Mouse (Mus musculus) neural tube, embryonic 15.5 days (tissue): Measurements from ENCODE around the gene Mybphl. TPM values are rescaled to one million over a fixed set of nuclear protein-coding genes. Genes with fewer than 3 reads are reported as not detected.

Source experiments
- ATAC-seq: fragments of 200-750 bp; cut with Nextera tagmentation; 2 replicates; pipeline ENCODE4 v1.8.0; 2017; ENCODE audit warnings: mild to moderate bottlenecking, moderate TSS enrichment, moderate library complexity; ENCODE audit not compliant: low FRiP score
- H3K27ac ChIP-seq: fragments of 300-500 bp; sonication (generic); replicated peaks from 2 replicates; pipeline ENCODE4 v1.5.1; 2015; ENCODE audit warnings: mild to moderate bottlenecking, inconsistent platforms
- H3K27me3 ChIP-seq: fragments of 300-500 bp; sonication (generic); replicated peaks from 2 replicates; pipeline ENCODE4 v1.6.1; 2015; ENCODE audit warnings: inconsistent platforms
- H3K36me3 ChIP-seq: fragments of 300-500 bp; sonication (generic); 2 replicates; pipeline ENCODE4 v1.6.1; 2015; ENCODE audit warnings: inconsistent platforms
- H3K4me1 ChIP-seq: fragments of 300-500 bp; sonication (generic); 2 replicates; pipeline ENCODE4 v1.6.1; 2015; ENCODE audit warnings: inconsistent platforms
- H3K4me2 ChIP-seq: fragments of 300-500 bp; sonication (generic); 2 replicates; pipeline ENCODE4 v1.6.1; 2015; ENCODE audit warnings: inconsistent platforms, mild to moderate bottlenecking, moderate library complexity
- H3K4me3 ChIP-seq: fragments of 300-500 bp; sonication (generic); replicated peaks from 2 replicates; pipeline ENCODE4 v1.5.1; 2015; ENCODE audit warnings: mild to moderate bottlenecking, inconsistent platforms
- H3K9ac ChIP-seq: fragments of 300-500 bp; sonication (generic); replicated peaks from 2 replicates; pipeline ENCODE4 v1.6.1; 2015; ENCODE audit warnings: mild to moderate bottlenecking, inconsistent platforms
- H3K9me3 ChIP-seq: fragments of 300-500 bp; sonication (generic); replicated peaks from 2 replicates; pipeline ENCODE4 v1.6.1; 2016; ENCODE audit warnings: inconsistent platforms
- WGBS: fragments of 180-500 bp; shearing (Covaris S2); methylation state at CpG from one replicate; pipeline ENCODE4 v1.1.7; 2015; ENCODE audit warnings: mixed read lengths; 5-methylcytosine and 5-hydroxymethylcytosine counted together
- polyA plus RNA-seq: library from polyadenylated mRNA; unstranded; fragments of >200 nt; fragmentation: Nextera tagmentation; extraction: Ambion mirVana; gene quantifications from 2 replicates; pipeline ENCODE4 v1.2.1, GENCODE M21; 2015

The Mybphl gene
- polyA plus RNA-seq, 1 experiment from 2014 or later, result 0.15 TPM

DNA sequence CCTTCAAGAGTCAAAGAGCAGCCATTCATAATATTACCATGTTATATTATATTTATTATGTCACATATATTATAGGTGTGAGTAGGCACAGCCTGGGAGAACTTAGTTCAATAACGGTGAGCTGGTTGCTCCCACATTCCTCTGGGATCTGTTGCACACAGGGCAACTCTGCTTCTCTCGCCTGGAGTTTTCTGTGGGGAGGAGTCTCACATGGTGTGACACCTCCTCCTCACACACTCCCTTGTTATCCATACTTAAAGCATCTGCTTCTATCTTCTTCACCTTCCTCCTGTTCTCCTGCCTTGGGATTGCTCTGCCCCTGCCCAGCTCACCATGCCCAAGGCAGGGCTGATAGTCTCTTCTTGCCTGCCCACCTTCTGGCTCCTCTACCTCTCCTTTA lies 23.7 kb upstream of the Mybphl start:
- WGBS, result 90% methylated on average over 2 of the region's 2 CpGs
- ATAC-seq, result no peak
- no peaks in the 10 kb centered on the region for H3K9me3 ChIP-seq

DNA sequence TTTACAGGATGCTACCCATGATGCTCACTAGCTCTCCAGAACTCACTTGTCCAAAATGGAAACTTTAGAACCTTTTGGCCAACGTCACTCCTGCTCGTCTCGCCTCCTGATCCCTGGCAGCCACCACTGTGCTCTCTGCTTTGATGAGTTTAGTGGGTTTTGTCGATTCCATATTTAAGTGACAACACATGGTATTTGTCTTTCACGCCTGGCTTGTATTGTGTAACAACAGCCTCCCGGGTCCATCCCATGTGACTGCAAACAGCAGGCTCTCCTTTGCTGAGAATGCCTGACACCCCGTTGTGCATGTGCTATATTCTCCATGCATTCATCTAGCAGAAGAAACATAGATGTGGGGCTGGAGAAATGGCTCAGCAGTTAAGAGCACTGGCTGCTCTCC lies 22.5 kb upstream of the Mybphl start:
- peaks cover 81% of the 10 kb centered on the region for H3K36me3 ChIP-seq
- H3K9ac ChIP-seq, result no peak overlapping the region
- H3K4me1 ChIP-seq, result no peaks in the 10 kb centered on the region
- no peak overlapping the region for H3K4me3 ChIP-seq
- ATAC-seq, result no peak
- H3K27me3 ChIP-seq, result no peaks in the 10 kb centered on the region
- no peaks in the 10 kb centered on the region for H3K9me3 ChIP-seq
- no peak overlapping the region for H3K27ac ChIP-seq
- WGBS, result 85% methylated on average over 7 of the region's 7 CpGs
- no peak overlapping the region for H3K4me2 ChIP-seq

More for the DNA sequence above, 23.7 kb upstream of the Mybphl start:
- H3K27ac ChIP-seq, result no peak overlapping the region
- H3K36me3 ChIP-seq, result peaks cover 77% of the 10 kb centered on the region
- no peaks in the 10 kb centered on the region for H3K27me3 ChIP-seq
- H3K4me2 ChIP-seq, result no peak overlapping the region
- no peak overlapping the region for H3K4me3 ChIP-seq
- H3K4me1 ChIP-seq, result no peaks in the 10 kb centered on the region
- no peak overlapping the region for H3K9ac ChIP-seq

DNA sequence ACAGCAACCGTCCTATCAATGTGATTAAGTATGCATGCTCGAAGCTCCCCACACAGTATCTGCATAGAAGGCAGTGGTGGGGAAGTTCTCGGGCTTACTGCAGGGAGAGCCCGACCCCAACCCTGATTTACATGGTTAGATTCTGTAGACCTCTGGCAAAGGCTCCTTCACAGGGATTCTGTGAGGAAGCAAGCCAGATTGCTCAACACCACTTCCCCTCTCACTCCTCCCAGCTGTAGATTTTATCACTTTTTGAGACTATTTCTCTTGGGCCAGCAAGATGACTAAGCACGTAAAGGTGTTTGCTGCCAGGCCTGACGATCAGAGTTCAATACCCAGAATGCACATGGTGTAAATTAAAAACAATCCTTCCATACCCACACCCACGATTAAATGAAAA lies 18.9 kb upstream of the Mybphl start:
- Histone ChIP-seq H3K9me3 (no peaks in the 10 kb centered on the region), H3K9ac (no peak overlapping the region), H3K4me2 (no peak overlapping the region), H3K4me3 (no peak overlapping the region), H3K4me1 (no peaks in the 10 kb centered on the region), H3K27ac (no peak overlapping the region), H3K36me3 (peaks cover 83% of the 10 kb centered on the region), H3K27me3 (no peaks in the 10 kb centered on the region)
- no peak for ATAC-seq
- WGBS, result 90% methylated on average over 7 of the region's 7 CpGs

DNA sequence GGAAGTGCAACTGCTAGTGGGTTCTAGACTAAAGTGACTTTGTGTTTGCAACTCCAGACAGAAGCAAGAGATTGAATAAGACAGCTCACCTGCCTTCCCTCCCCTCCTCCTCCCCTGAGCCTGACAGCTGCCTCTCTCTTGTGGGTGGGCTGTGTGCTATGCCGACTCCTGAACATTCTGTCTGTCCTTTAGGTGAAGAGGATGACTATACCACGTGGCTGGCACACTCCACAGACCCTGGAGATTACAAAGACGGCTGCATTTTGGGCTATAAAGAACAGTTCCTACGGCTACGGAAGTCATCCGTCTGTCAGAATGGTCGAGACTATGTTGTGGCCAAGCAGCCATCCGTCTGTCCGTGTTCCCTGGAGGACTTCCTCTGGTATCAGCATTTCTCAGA lies 16.3 kb upstream of the Mybphl start:
- Histone ChIP-seq H3K4me2 (no peak overlapping the region), H3K36me3 (peaks cover 85% of the 10 kb centered on the region), H3K9me3 (no peaks in the 10 kb centered on the region), H3K27me3 (no peaks in the 10 kb centered on the region), H3K27ac (no peak overlapping the region), H3K4me1 (no peaks in the 10 kb centered on the region), H3K9ac (no peak overlapping the region), H3K4me3 (no peak overlapping the region)
- ATAC-seq, result no peak
- 73% methylated on average over 9 of the region's 9 CpGs for WGBS

DNA sequence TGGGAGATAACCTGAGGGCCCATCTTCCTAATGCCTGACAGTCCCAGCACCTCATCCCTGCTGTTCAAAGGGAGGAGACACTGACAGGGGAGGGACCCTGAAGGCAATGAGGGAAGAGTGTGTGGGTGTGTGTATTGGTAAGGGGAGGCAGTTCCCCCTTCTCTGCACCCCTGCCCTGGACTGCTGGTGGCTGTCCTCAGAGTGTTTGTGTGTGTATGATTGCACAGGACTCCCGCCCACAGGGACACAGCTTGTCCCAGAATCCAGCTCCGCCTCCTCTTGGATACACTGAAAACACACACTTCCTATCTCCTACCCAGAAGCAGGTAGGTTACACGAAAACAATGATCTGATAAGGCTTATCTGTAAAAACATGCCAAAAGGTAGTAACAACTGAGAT lies 9.5 kb upstream of the Mybphl start:
- Histone ChIP-seq H3K9ac (no peak overlapping the region), H3K27me3 (no peaks in the 10 kb centered on the region), H3K4me1 (no peaks in the 10 kb centered on the region), H3K9me3 (no peaks in the 10 kb centered on the region), H3K4me3 (no peak overlapping the region), H3K4me2 (no peak overlapping the region), H3K36me3 (peaks cover 87% of the 10 kb centered on the region), H3K27ac (no peak overlapping the region)
- 96% methylated on average over 3 of the region's 3 CpGs for WGBS
- no peak for ATAC-seq

DNA sequence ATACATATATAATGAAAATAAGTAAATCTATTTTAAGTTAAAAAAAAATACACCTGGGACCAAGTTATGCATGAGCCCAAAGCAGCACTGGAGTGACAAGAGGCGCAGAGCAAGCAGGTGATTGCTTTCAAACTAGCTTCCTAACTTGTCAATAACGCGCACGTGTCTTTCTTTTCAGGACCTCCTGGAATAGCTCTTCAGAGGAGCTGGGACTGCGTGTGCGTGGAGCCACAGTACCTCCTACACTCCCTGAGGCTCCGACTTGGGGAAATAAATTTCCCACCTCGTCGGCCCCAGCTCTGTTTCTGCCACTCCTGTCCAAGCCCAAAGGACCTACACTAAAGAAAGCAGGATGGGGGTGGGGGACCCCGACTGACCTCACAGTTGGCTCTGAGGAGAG lies 7.7 kb upstream of the Mybphl start:
- H3K4me2 ChIP-seq, result no peak overlapping the region
- H3K9ac ChIP-seq, result no peak overlapping the region
- ATAC-seq, result no peak
- no peaks in the 10 kb centered on the region for H3K9me3 ChIP-seq
- no peak overlapping the region for H3K4me3 ChIP-seq
- H3K27me3 ChIP-seq, result no peaks in the 10 kb centered on the region
- 0 out of 2 replicates have a peak, but pooled peaks cover 3% of the 10 kb centered on the region for H3K4me1 ChIP-seq
- 88% methylated on average over 10 of the region's 10 CpGs for WGBS
- no peak overlapping the region for H3K27ac ChIP-seq
- H3K36me3 ChIP-seq, result peaks cover 70% of the 10 kb centered on the region

DNA sequence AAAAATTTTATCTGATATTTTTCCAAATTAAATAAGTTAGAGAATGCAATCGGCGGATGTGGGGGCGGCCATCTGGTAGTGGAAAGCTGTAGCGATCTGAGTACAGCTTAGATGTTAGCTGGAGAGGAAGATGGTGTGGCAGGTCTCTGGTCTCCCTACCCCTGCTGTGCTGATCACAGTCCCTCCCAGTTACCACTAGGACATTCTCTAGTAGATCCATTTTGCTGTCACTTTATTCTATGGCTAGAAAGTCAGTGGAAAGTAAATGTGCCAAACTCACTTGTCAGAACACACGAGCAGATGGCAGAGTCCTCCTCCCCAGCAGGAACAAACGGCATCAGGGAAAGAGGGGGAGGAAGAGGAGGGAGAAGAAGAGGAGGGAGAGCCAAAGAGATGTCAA lies 6.3 kb upstream of the Mybphl start:
- Histone ChIP-seq H3K27me3 (no peaks in the 10 kb centered on the region), H3K27ac (no peak overlapping the region), H3K9ac (no peak overlapping the region), H3K9me3 (no peaks in the 10 kb centered on the region), H3K4me2 (no peak overlapping the region), H3K36me3 (peaks cover 58% of the 10 kb centered on the region), H3K4me1 (0 out of 2 replicates have a peak, but pooled peaks cover 3% of the 10 kb centered on the region), H3K4me3 (no peak overlapping the region)
- no peak for ATAC-seq
- 86% methylated on average over 6 of the region's 6 CpGs for WGBS

DNA sequence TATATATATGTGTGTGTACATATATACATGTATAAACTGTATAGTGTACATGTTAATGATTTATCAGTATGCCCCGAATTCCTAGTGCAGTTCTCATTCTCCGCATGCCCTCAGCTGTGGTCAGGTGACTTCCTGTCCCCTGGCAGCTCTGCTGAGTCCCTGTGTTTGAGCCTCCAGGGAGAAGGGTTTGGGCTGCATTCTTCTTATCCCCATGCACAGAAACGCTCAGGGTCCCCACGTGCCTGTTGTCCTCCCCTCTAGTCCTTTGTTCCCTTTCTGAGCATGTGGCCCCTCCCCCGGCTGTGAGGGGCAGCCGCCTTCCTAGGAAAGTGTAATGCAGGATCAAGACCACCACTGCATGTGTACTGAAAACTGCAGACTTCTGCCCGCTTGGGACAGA lies 3.8 kb upstream of the Mybphl start:
- Histone ChIP-seq H3K27me3 (no peaks in the 10 kb centered on the region), H3K9ac (no peak overlapping the region), H3K9me3 (no peaks in the 10 kb centered on the region), H3K4me2 (no peak overlapping the region), H3K36me3 (peaks cover 33% of the 10 kb centered on the region), H3K4me3 (no peak overlapping the region), H3K4me1 (0 out of 2 replicates have a peak, but pooled peaks cover 3% of the 10 kb centered on the region), H3K27ac (no peak overlapping the region)
- no peak for ATAC-seq
- 16% methylated on average over 7 of the region's 7 CpGs for WGBS

DNA sequence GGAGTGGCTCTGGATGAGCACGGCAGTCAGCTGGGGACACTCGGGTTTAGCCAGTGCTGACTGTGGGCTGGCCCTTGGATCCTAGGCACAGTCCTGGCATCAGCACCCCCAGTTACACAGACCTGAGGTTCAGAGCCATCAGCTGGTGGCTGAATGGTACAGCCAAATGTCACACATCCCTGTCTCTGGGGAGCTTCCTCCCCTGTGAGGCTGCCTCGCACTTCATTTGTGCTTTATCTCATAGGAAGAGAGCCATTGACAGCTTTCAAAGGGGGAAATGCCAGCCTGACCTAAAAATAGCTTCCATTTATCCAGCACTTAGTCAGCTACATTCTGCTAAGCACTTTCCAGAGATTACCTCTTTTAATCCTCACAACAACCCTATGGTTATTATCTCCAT lies 1.1 kb upstream of the Mybphl start:
- no peaks in the 10 kb centered on the region for H3K9me3 ChIP-seq
- H3K4me2 ChIP-seq, result no peak overlapping the region
- 0 out of 2 replicates have a peak, but pooled peaks cover 7% of the 10 kb centered on the region for H3K4me1 ChIP-seq
- H3K4me3 ChIP-seq, result no peak overlapping the region
- no peak overlapping the region for H3K9ac ChIP-seq
- 70% methylated on average over 3 of the region's 3 CpGs for WGBS
- H3K27ac ChIP-seq, result no peak overlapping the region
- H3K27me3 ChIP-seq, result no peaks in the 10 kb centered on the region
- ATAC-seq, result no peak
- H3K36me3 ChIP-seq, result peaks cover 6% of the 10 kb centered on the region

DNA sequence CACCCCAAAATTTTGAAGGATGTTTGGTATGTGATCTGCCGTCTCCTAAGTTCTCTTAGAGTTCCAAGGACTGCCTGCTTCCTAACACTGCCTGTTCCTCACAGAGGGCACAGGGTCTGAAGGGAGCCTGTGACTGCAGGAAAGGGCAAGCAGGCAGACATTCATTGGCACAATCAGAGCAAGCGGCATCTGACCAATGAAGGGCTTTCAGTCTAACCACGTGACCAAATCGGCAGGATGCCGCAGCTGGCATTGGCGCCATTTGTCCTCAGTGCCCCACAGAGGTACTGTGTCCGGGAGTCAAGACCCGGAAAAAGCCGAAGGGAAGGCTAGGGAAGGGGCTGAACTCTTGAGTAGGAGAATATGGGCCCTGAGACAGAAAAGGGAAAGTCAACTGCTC lies 2.5 kb downstream of the Mybphl start:
- H3K36me3 ChIP-seq, result no peaks in the 10 kb centered on the region
- H3K9me3 ChIP-seq, result no peaks in the 10 kb centered on the region
- no peak overlapping the region for H3K27ac ChIP-seq
- H3K4me1 ChIP-seq, result 0 out of 2 replicates have a peak, but pooled peaks cover 4% of the 10 kb centered on the region
- peak overlapping the region; percentile 31 for H3K4me2 ChIP-seq
- H3K27me3 ChIP-seq, result no peaks in the 10 kb centered on the region
- H3K9ac ChIP-seq, result no peak overlapping the region
- peak overlapping the region; percentile 22; the same call in 1 of the 2 replicates for H3K4me3 ChIP-seq
- 62% methylated on average over 9 of the region's 9 CpGs for WGBS
- ATAC-seq, result peak; percentile 68

DNA sequence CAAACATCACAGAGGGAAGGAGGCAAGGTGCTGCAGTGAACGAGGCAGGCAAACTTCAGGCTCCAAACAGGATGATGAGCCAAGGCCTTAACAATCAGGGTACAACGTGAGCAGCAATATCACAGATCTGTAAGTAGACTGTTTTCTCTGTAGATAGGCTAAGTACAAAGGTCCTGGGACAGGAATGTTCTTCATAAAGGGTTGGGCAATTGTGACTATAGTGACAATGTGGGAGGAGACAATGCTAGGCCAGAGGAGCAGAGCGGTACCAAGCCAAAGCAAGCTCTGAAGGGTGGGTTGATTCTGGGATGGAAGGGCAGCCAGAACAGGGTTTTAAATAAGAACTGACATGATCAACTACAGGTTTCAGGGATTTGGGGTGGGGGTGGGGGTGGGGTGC lies 3.1 kb downstream of the Mybphl start:
- Histone ChIP-seq H3K9me3 (no peaks in the 10 kb centered on the region), H3K27ac (no peak overlapping the region), H3K9ac (no peak overlapping the region), H3K4me2 (peak overlapping the region; percentile 31), H3K4me3 (no peak overlapping the region), H3K27me3 (no peaks in the 10 kb centered on the region), H3K4me1 (0 out of 2 replicates have a peak, but pooled peaks cover 4% of the 10 kb centered on the region), H3K36me3 (no peaks in the 10 kb centered on the region)
- 81% methylated on average over 3 of the region's 3 CpGs for WGBS
- no peak for ATAC-seq

DNA sequence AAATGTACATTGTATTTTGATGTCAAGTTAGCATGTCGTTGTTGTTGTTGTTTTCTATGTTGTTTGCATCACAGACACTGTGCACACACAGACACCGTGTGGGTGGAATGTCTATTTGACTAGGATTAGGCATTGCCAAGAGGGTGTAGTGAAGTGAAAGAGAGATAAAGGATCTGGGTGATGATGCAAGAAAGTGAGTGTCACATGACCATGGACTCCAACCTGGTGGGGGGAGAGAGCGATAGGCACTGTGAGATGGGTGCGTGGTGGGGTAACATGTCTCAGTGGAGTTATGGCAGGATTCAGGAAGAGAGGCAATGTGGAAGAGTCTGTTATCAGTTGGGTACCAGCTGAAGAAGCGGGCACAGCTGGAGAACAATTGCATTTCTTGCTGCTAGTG lies 4.0 kb downstream of the Mybphl start:
- H3K27ac ChIP-seq, result no peak overlapping the region
- H3K9ac ChIP-seq, result no peak overlapping the region
- no peak overlapping the region for H3K4me3 ChIP-seq
- 0 out of 2 replicates have a peak, but pooled peaks cover 4% of the 10 kb centered on the region for H3K4me1 ChIP-seq
- H3K4me2 ChIP-seq, result no peak overlapping the region
- H3K9me3 ChIP-seq, result no peaks in the 10 kb centered on the region
- 82% methylated on average over 5 of the region's 5 CpGs for WGBS
- no peak for ATAC-seq
- no peaks in the 10 kb centered on the region for H3K27me3 ChIP-seq
- H3K36me3 ChIP-seq, result no peaks in the 10 kb centered on the region

DNA sequence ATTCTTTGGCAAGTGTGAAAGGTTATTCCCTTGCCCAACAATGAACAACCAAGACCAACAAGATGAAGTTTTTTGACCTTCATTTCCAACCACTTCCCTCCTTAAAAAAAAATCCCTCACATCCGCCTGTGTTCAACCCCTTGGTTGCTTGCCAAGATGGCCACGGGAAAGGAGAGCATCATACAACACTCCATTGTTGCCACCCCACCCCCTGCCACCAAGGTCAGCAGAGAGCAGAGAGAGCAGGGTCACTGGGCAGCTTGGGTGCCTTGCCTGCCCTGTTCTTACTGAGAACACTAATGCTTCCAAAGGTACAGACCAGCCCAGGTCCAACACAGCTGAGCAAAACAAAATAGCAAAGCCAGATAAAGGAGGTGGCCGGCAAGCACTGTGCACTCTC lies 7.6 kb downstream of the Mybphl start:
- H3K4me3 ChIP-seq, result no peak overlapping the region
- no peaks in the 10 kb centered on the region for H3K27me3 ChIP-seq
- no peaks in the 10 kb centered on the region for H3K9me3 ChIP-seq
- no peak overlapping the region for H3K4me2 ChIP-seq
- no peak overlapping the region for H3K9ac ChIP-seq
- no peaks in the 10 kb centered on the region for H3K36me3 ChIP-seq
- no peak overlapping the region for H3K27ac ChIP-seq
- ATAC-seq, result no peak
- H3K4me1 ChIP-seq, result no peaks in the 10 kb centered on the region
- WGBS, result 69% methylated on average over 3 of the region's 3 CpGs
